Mouse (Mus musculus): ENCODE data around the gene Phc2. TPM values are rescaled to one million over a fixed set of nuclear protein-coding genes. Genes with fewer than 3 reads are reported as not detected.

Gene Phc2
- polyA plus RNA-seq, 1 experiment = 44.6 TPM

GRCm38 (mm10) chr4:128729709-128730037 is 75.2 kb downstream of the Phc2 start:
- Histone ChIP-seq H3K4me1 (ENCODE audit: control insufficient read depth, insufficient read depth, low read length) (peaks cover 15% of the 10 kb centered on the region), H3K27me3 (ENCODE audit: control insufficient read depth, insufficient read depth, low read length) (no peaks in the 10 kb centered on the region), H3K4me3 (ENCODE audit: control insufficient read depth, low read depth, low read length) (no peak overlapping the region), H3K27ac (ENCODE audit: control insufficient read depth, insufficient read depth, low read depth, low read length) (no peak overlapping the region), H3K36me3 (ENCODE audit: control insufficient read depth, insufficient read depth, low read length) (no peaks in the 10 kb centered on the region)
- TF ChIP-seq POLR2A (IDR thresholded peaks at IDR 0.05; ENCODE audit: control insufficient read depth, low read depth, low read length) (no peak), CTCF (IDR thresholded peaks at IDR 0.05; ENCODE audit: control insufficient read depth, insufficient read depth, insufficient replicate concordance, low read depth, low read length) (no peak)

DNA sequence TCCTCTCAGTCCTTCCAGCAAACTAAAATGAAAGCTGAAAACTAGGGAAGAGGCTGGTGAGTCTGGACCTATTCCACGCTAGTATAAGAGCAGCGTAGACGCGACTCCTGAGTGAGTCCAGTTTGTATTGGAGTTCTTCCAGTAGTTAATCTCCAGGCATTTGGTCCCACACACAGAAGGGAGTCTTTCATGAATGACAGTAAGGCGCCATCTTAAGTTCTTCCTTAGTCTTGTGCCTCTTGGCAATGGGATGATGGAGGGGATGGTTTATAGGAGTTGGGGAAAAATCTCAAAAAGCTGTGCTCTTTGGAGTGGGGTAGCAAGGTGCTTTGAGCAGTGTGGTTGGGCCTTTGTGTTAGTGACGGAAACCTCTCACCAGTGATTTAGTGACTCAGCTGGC is 75.8 kb downstream of the Phc2 start:
- H3K4me3 ChIP-seq (ENCODE audit: control insufficient read depth, low read depth, low read length) = no peak overlapping the region
- TF ChIP-seq CTCF (IDR thresholded peaks at IDR 0.05; ENCODE audit: control insufficient read depth, insufficient read depth, insufficient replicate concordance, low read depth, low read length) = no peak
- no peak for TF ChIP-seq POLR2A (IDR thresholded peaks at IDR 0.05; ENCODE audit: control insufficient read depth, low read depth, low read length)

DNA sequence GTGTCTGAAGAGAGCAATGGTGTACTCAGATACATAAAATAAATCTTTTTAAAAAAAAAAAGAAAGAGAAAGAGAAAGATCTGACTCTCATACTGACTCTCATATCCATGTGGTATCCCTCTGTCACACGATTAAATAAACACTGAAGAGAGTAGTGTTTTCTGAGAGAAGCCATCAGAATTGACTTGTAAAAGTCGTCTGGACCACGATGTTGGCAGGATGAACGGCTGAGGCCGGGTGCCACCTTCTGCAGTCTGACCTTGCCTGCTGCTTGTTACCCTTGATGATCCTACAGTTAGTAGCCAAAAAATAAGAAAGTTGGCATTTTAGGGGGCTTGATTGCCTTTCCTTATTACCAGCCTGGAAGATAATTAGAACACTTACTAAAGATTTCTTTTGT is 78.3 kb downstream of the Phc2 start:
- Histone ChIP-seq H3K4me3 (ENCODE audit: control insufficient read depth, low read depth, low read length) (no peak overlapping the region), H3K27ac (ENCODE audit: control insufficient read depth, insufficient read depth, low read depth, low read length) (no peak overlapping the region), H3K4me1 (ENCODE audit: control insufficient read depth, insufficient read depth, low read length) (peaks cover 15% of the 10 kb centered on the region), H3K36me3 (ENCODE audit: control insufficient read depth, insufficient read depth, low read length) (no peaks in the 10 kb centered on the region), H3K27me3 (ENCODE audit: control insufficient read depth, insufficient read depth, low read length) (no peaks in the 10 kb centered on the region)
- TF ChIP-seq POLR2A (IDR thresholded peaks at IDR 0.05; ENCODE audit: control insufficient read depth, low read depth, low read length) (no peak), CTCF (IDR thresholded peaks at IDR 0.05; ENCODE audit: control insufficient read depth, insufficient read depth, insufficient replicate concordance, low read depth, low read length) (no peak)

More for the DNA sequence above, 75.8 kb downstream of the Phc2 start:
- Histone ChIP-seq H3K27ac (ENCODE audit: control insufficient read depth, insufficient read depth, low read depth, low read length) (no peak overlapping the region), H3K36me3 (ENCODE audit: control insufficient read depth, insufficient read depth, low read length) (no peaks in the 10 kb centered on the region), H3K4me1 (ENCODE audit: control insufficient read depth, insufficient read depth, low read length) (peaks cover 15% of the 10 kb centered on the region), H3K27me3 (ENCODE audit: control insufficient read depth, insufficient read depth, low read length) (no peaks in the 10 kb centered on the region)

GRCm38 (mm10) chr4:128733496-128733895 is 79.0 kb downstream of the Phc2 start:
- Histone ChIP-seq H3K36me3 (ENCODE audit: control insufficient read depth, insufficient read depth, low read length) (no peaks in the 10 kb centered on the region), H3K27ac (ENCODE audit: control insufficient read depth, insufficient read depth, low read depth, low read length) (no peak overlapping the region), H3K4me3 (ENCODE audit: control insufficient read depth, low read depth, low read length) (no peak overlapping the region), H3K4me1 (ENCODE audit: control insufficient read depth, insufficient read depth, low read length) (peaks cover 15% of the 10 kb centered on the region), H3K27me3 (ENCODE audit: control insufficient read depth, insufficient read depth, low read length) (no peaks in the 10 kb centered on the region)
- TF ChIP-seq POLR2A (IDR thresholded peaks at IDR 0.05; ENCODE audit: control insufficient read depth, low read depth, low read length) (no peak), CTCF (IDR thresholded peaks at IDR 0.05; ENCODE audit: control insufficient read depth, insufficient read depth, insufficient replicate concordance, low read depth, low read length) (no peak)

GRCm38 (mm10) chr4:128734217-128734616 is 79.7 kb downstream of the Phc2 start:
- no peak for TF ChIP-seq POLR2A (IDR thresholded peaks at IDR 0.05; ENCODE audit: control insufficient read depth, low read depth, low read length)
- TF ChIP-seq CTCF (IDR thresholded peaks at IDR 0.05; ENCODE audit: control insufficient read depth, insufficient read depth, insufficient replicate concordance, low read depth, low read length) = no peak
- Histone ChIP-seq H3K27me3 (ENCODE audit: control insufficient read depth, insufficient read depth, low read length) (no peaks in the 10 kb centered on the region), H3K4me3 (ENCODE audit: control insufficient read depth, low read depth, low read length) (no peak overlapping the region), H3K27ac (ENCODE audit: control insufficient read depth, insufficient read depth, low read depth, low read length) (no peak overlapping the region), H3K36me3 (ENCODE audit: control insufficient read depth, insufficient read depth, low read length) (no peaks in the 10 kb centered on the region), H3K4me1 (ENCODE audit: control insufficient read depth, insufficient read depth, low read length) (peaks cover 12% of the 10 kb centered on the region)

GRCm38 (mm10) chr4:128734721-128735671 is 80.5 kb downstream of the Phc2 start:
- peaks cover 6% of the 10 kb centered on the region for H3K4me1 ChIP-seq (ENCODE audit: control insufficient read depth, insufficient read depth, low read length)
- H3K36me3 ChIP-seq (ENCODE audit: control insufficient read depth, insufficient read depth, low read length) = no peaks in the 10 kb centered on the region
- TF ChIP-seq CTCF (IDR thresholded peaks at IDR 0.05; ENCODE audit: control insufficient read depth, insufficient read depth, insufficient replicate concordance, low read depth, low read length) = no peak
- no peak for TF ChIP-seq POLR2A (IDR thresholded peaks at IDR 0.05; ENCODE audit: control insufficient read depth, low read depth, low read length)
- no peak overlapping the region for H3K27ac ChIP-seq (ENCODE audit: control insufficient read depth, insufficient read depth, low read depth, low read length)
- H3K27me3 ChIP-seq (ENCODE audit: control insufficient read depth, insufficient read depth, low read length) = no peaks in the 10 kb centered on the region
- H3K4me3 ChIP-seq (ENCODE audit: control insufficient read depth, low read depth, low read length) = no peak overlapping the region

DNA sequence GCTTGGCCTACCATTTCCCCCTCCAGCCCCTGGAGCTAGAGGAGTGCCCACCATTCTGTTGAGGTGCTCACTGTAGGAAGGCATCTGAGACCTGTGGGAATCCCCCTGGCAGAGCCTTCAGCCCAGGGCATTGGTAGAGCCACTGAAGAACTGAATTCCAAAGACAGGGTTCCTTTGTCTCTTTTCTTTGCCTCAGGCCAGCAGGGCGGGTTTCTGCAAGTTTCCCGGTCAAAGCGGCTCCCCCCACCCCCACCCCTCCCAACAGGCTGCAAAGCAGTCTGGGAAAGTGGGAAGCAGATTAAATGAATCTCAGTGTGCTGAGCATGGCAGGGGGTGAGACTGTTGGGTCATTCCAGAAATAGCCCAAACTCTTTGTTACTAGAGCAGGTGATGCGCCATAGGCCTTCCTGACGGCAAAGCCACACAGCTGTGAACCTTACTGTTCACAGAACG is 82.7 kb downstream of the Phc2 start:
- Histone ChIP-seq H3K4me3 (ENCODE audit: control insufficient read depth, low read depth, low read length) (no peak overlapping the region), H3K36me3 (ENCODE audit: control insufficient read depth, insufficient read depth, low read length) (no peaks in the 10 kb centered on the region), H3K4me1 (ENCODE audit: control insufficient read depth, insufficient read depth, low read length) (peaks cover 6% of the 10 kb centered on the region), H3K27me3 (ENCODE audit: control insufficient read depth, insufficient read depth, low read length) (no peaks in the 10 kb centered on the region), H3K27ac (ENCODE audit: control insufficient read depth, insufficient read depth, low read depth, low read length) (no peak overlapping the region)
- TF ChIP-seq CTCF (IDR thresholded peaks at IDR 0.05; ENCODE audit: control insufficient read depth, insufficient read depth, insufficient replicate concordance, low read depth, low read length) = no peak
- TF ChIP-seq POLR2A (IDR thresholded peaks at IDR 0.05; ENCODE audit: control insufficient read depth, low read depth, low read length) = no peak

All from testis, adult 2 months (tissue).